Mouse (Mus musculus): ENCODE data around the gene Itga8.

DNA sequence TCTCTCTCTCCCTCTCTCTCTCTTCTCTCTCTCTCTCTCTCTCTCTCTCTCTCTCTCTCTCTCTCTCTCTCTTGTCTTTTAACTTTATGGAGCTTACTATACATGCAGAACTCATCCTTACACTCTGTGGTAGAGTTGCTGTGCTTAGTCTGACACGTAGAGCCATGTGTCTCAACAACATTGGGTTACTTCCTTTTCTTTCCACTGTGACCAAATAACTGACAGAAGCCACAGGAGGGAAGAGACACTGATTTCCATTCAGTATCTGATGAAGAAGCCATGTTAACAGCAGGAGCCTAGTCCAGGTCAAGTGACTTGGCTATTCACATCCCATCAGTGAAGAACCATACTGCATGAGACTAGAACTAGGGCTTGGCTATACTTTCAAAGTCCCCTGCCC is 21.1 kb downstream of the Itga8 start:
- TF ChIP-seq CTCF (IDR thresholded peaks at IDR 0.05; ENCODE audit: borderline replicate concordance, control insufficient read depth, extremely low read depth, insufficient read depth, low read length, poor library complexity) = no peak
- no peak for TF ChIP-seq POLR2A (IDR thresholded peaks at IDR 0.05; ENCODE audit: control insufficient read depth, extremely low read depth, insufficient read depth, low read length, poor library complexity)

Measured in thymus, adult 2 months (tissue).